Mouse (Mus musculus) lung, adult 18-20 months (tissue): ENCODE measurements around the gene Plekhh2.

Experiments used
- DNase-seq, 2 experiments: peaks; one replicate each; pipeline ENCODE4 v3.0.0; 2022; ENCODE audit warnings: mixed read lengths in 2 of 2

Plekhh2 gene

GRCm38 (mm10) chr17:84611971-84612370 is 100.3 kb downstream of the Plekhh2 start:
- DNase-seq, result peak; percentile 50 to 69

GRCm38 (mm10) chr17:84615811-84616210 is 104.1 kb downstream of the Plekhh2 start:
- DNase-seq, result peak in 1 of 2 experiments; percentile 2

GRCm38 (mm10) chr17:84616526-84617074 is 104.9 kb downstream of the Plekhh2 start:
- no peak for DNase-seq

GRCm38 (mm10) chr17:84617953-84618352 is 106.3 kb downstream of the Plekhh2 start:
- DNase-seq, result peak in 1 of 2 experiments; percentile 1

GRCm38 (mm10) chr17:84619112-84619511 is 107.4 kb downstream of the Plekhh2 start:
- DNase-seq, result no peak

GRCm38 (mm10) chr17:84620076-84620475 is 108.4 kb downstream of the Plekhh2 start:
- no peak for DNase-seq

- no peak for DNase-seq
Observed at GRCm38 (mm10) chr17:84620610-84621009, 108.9 kb downstream of the Plekhh2 start.

- peak in 1 of 2 experiments; percentile 37 for DNase-seq
Observed at GRCm38 (mm10) chr17:84621209-84621608, 109.5 kb downstream of the Plekhh2 start.

GRCm38 (mm10) chr17:84622028-84622427 is 110.3 kb downstream of the Plekhh2 start:
- no peak for DNase-seq

- DNase-seq, result no peak
Observed at GRCm38 (mm10) chr17:84622873-84623272, 111.2 kb downstream of the Plekhh2 start.

GRCm38 (mm10) chr17:84626276-84626856 is 114.7 kb downstream of the Plekhh2 start, which contains the start of gene Dync2li1:
Gene Dync2li1 (plus strand): TSS chr17:84626496.
- peak; percentile 88 to 91 for DNase-seq

GRCm38 (mm10) chr17:84626857-84627305 is 115.2 kb downstream of the Plekhh2 start:
- no peak for DNase-seq

GRCm38 (mm10) chr17:84627721-84628120 is 116.0 kb downstream of the Plekhh2 start:
- DNase-seq, result no peak

- no peak for DNase-seq
Observed at GRCm38 (mm10) chr17:84628611-84629010, 116.9 kb downstream of the Plekhh2 start.

- no peak for DNase-seq
Observed at GRCm38 (mm10) chr17:84631836-84632235, 120.1 kb downstream of the Plekhh2 start.

GRCm38 (mm10) chr17:84633443-84633842 is 121.7 kb downstream of the Plekhh2 start:
- no peak for DNase-seq

- DNase-seq, result no peak
Observed at GRCm38 (mm10) chr17:84636328-84636727, 124.6 kb downstream of the Plekhh2 start.

- peak in 1 of 2 experiments; percentile 63 for DNase-seq
Observed at GRCm38 (mm10) chr17:84637971-84638370, 126.3 kb downstream of the Plekhh2 start.

GRCm38 (mm10) chr17:84639796-84640378 is 128.2 kb downstream of the Plekhh2 start:
- no peak for DNase-seq

GRCm38 (mm10) chr17:84641893-84642292 is 130.2 kb downstream of the Plekhh2 start:
- peak in 1 of 2 experiments; percentile 27 for DNase-seq

GRCm38 (mm10) chr17:84642324-84642723 is 130.6 kb downstream of the Plekhh2 start:
- no peak for DNase-seq

- no peak for DNase-seq
Observed at GRCm38 (mm10) chr17:84644292-84645050, 132.8 kb downstream of the Plekhh2 start.

- no peak for DNase-seq
Observed at GRCm38 (mm10) chr17:84645119-84645518, 133.4 kb downstream of the Plekhh2 start.
